Mouse (Mus musculus) left cerebral cortex, adult 9 months (tissue): ENCODE measurements around the gene Olfr976.
"Not testable (repeated sequence)": the region's sequence is repeated elsewhere in the genome, so short reads cannot be mapped to it uniquely, and the experiment has no call there.

Experiments used
- DNase-seq, 2 experiments: peaks; one replicate each; pipeline ENCODE4 v3.0.0; 2022; ENCODE audit warnings: low spot score in 2 of 2

The Olfr976 gene

DNA sequence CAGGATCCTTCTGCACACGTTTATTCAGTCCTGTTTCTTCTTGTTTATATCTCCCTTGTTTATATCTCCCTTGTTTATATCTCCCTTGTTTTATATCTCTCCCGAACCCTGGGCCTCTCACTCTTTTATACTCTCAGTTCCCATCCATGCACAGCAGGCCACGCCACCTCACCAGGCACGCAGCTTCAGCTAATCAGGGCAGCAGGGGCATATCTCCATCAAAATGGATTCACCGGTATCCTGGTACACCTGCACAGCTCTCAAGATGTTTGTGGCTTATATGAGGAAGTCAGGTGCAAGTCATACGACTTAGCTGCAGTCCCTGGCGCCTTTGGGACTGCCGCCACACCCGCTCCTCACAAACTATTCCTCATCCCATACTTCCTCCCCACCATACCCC is at the start of gene Olfr976:
TSS of gene Olfr976 (minus strand) at position 101 of the 400 bp plus-strand sequence.
- not testable (repeated sequence) for DNase-seq

DNA sequence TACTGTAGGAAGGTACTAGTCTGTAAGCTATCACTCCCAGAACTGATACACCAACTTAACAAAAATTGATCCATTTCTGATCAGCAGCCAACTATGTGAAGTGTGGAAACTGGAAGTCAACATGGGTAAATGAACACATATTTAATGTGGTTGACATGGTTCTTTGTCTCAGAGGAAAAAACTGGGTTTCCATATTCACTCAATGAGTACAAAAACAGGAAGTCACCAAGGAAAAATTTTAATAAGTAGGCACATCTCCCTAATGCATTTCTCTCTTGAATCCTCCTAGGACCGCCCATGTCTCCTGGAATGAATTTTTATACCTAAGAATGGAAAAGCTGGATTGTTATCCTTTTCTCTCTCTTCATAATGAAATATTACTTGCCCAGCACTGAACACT is 48.5 kb upstream of the Olfr976 start, which contains the start of gene Olfr980:
TSS of gene Olfr980 (minus strand) at position 101 of the 400 bp plus-strand sequence.
- no peak for DNase-seq

DNA sequence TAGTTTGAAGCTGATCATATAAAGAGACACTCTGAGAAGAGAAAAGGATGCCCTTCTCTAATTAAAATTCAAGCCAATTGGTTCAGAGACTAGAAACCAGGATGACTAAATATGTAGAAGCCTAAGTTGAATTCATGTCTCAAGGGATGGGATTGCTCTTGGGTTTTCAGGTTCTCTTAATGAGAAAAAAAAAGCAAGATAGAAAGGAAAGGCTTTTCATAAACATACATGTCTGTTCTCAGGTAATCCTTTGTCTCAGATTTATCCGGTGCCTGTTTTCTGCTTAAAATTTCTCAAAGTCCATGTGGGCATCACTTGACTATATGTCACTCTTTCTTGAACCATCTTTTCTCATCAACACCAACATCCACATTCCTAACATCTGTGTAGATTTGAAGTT is 42.4 kb upstream of the Olfr976 start, which contains the start of gene Olfr979:
TSS of gene Olfr979 (minus strand) at position 101 of the 400 bp plus-strand sequence.
- DNase-seq: no peak

DNA sequence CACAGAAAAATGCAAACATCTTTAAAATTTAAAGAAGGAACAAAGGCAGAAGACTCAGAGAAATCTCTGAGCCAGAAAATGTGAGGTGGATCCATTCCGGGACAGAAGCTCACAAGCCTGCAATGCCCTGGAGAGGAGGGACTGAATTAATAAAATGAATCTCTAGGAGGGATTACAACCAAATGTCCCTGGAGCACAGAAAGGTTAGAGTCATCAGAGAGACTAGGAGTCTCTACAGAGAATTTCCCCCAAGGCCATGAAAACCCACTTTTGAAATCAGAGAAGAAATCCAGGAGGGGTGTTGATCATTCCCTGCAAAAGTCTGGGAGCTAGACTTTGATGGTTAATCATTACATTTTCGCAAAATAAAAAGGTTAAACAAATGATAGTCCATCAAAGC is 30.9 kb upstream of the Olfr976 start, which contains the start of gene Olfr978:
TSS of gene Olfr978 (plus strand) at position 301 of the 400 bp plus-strand sequence.
- no peak for DNase-seq

DNA sequence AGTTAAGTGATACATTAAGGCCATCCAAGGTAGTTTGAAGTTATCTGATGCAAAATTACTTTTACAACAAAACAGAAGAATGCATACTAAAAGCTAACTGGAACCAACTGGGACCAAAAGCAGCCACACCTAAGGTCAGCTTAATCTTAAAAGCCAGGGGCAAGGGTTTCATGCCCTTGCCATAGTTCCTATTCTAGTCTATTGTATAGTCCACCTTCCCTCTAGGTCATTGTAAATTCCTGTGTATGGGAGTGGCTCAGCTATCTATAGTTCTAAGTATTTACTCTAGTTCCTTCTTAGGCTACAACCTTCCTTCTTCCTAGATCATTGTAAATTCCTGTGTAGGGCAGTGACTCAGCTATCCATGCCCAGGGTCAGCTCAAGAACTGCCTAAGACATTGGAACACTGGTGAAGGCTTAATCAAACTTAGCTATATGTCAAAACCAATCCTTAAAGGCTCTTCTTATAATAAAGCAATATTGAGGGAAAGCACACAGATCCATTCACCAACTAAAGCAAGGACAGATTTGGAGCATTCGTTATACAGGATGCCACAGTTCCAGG is 15.7 kb upstream of the Olfr976 start:
- not testable (repeated sequence) for DNase-seq

DNA sequence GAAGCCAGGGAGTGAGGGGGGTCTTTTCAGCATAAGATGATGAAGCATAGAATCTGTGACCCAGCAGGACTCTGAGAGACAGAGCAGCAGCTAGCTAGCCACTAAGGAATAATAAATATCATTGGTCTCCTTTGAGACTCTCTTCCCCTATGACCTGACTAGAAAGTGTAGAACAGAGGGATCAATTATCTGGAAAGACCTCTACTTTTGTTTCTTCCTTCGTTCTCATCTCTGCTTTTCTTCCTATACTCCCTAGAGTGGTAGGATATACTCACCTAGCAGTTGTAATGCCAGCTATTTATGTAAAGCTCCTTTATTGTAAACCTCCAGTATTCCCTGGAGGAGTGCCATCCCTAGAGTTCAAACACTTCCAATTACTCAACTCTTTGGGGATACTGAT is 9.0 kb downstream of the Olfr976 start, which contains the start of gene Olfr975:
TSS of gene Olfr975 (minus strand) at position 101 of the 400 bp plus-strand sequence.
- no peak for DNase-seq

DNA sequence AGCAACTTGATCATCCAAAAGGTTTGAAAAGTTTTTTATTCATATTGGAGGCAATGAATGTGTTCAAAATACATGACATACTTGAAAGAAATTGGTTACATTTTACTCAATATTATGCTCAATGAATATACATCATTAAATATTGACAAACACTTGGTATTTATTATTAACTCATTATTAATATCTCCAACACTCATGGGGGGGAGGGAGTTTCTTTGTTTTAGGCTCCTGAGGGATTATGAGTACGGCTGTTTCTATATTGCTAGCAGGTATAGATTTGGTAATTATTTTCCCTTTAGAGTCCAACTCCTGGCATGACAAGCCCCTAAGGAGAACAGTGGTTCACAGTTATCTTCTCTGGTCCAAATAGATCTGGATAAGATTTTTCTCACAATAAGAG is 23.7 kb downstream of the Olfr976 start, which contains the start of gene Olfr974:
TSS of gene Olfr974 (plus strand) at position 301 of the 400 bp plus-strand sequence.
- no peak for DNase-seq

DNA sequence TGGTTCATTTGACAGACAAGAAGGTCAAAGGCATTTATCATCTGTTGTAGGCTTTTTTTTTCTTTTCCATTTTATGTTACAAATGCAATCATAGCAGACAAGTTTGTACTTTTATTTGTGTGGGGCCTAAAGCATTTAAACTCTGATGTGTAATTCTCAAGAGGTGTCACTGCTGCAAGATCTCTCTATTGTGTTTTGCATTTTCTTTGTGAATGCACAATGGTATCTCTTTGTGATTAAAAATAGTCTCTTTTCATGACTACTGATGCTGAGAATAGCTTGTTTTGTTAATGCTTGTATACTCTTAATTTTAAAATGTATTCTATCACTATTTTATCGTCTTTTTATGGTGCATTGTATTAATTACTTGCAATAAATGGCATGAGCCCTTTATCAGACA is 32.1 kb downstream of the Olfr976 start:
- DNase-seq: not testable (repeated sequence)

DNA sequence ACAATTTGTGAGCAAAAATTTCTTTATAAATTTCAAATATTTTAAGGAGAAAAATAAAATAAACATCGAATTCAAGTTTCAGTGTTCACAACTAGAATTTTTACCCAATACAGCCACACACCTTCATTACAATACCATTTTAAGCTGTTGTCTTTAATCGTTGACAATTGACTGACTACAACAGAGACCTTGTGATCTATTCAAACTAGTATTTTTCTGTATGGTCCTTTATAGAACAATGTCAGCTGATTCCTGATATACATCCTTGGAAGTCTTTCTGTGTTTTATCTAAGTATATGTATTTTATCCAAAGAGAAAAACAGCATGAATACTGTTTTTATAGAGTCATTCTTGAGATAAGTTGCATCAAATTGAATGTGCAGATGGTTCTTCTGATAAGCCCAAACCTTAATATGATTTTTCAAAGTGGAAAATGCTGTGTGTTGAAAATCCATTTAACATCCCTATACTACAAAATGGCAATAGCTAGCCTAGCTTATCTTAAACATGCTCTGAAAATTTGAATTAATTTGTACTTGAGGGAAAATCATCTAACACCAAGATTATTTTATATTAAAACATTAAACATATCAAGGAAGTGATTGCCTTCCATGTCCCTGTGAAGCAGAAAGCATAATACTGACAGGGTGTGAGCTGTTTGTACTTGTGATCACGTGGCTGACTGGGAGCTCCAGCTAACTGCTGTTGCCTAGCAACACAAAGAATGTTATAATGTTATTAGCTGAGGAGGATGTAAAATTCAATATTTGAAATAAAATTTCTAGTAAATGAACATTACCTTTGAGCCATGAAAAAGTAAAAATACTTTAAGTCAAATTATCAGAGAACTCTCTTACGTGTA is 32.7 kb downstream of the Olfr976 start:
- not testable (repeated sequence) for DNase-seq

DNA sequence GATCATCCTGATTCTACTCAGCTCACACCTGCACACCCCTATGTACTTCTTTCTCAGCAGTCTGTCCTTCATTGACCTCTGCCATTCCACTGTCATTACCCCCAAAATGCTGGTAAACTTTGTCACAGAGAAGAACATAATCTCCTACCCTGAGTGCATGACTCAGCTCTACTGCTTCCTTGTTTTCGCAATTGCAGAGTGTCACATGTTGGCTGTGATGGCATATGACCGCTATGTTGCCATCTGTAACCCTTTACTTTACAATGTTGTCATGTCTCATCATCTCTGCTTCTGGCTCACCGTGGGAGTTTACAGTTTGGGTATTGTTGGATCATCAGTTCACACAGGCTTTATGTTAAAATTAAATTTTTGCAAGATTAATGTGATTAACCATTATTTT is 51.0 kb downstream of the Olfr976 start:
- DNase-seq: no peak

DNA sequence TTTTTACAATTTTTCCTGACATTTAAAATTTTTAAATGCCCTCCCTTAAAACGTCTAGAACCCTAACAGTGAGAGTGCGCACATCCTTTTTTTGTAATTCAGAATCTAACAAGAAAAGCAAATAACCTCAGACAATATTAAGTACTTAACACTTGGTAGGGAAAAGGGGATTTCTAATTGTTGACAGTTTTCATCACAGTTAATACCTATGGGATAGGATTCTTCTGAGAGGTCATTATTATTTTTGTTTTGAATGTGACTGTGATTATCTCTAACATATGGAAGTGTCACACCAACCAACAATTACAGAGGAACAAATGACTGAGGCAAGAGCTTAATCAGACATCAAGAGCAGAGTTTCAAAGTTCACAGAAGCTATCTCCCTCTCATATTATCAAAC is 53.9 kb downstream of the Olfr976 start, which contains the start of gene Olfr229:
TSS of gene Olfr229 (plus strand) at position 301 of the 400 bp plus-strand sequence.
- no peak for DNase-seq

DNA sequence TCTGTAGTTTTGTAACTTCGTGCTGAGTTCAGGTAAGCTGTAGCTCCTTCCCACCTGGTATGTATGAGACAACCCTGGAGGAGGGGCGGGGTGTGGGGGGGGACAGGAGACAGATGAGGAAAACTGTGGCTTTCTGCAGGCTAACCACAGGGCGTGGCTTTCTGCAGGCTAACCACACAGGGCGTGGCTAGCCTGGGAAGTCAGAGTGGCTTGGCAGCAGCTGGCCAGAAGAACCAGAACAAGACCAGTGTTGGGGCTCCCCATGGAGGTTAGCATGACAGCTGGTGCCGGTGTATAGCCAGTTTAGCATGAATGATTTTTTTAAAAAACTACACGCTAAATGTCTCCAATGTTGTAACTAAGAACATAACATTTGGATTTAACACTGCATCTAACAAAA is 55.8 kb downstream of the Olfr976 start:
- DNase-seq: no peak
